In genomic region chr10:43512976-43513375, GRCm38 (mm10) we compare ENCODE assay signal across 25 mouse cellular contexts.
"Had no signal": no experiment of that assay in that cellular context is flagged by ENCODE, and none has a peak within 500 bp of the region (broad histone marks: within the 10 kb centered on the region; RNA-seq: fewer than 3 reads in every experiment).

No protein-coding gene starts in this region.

- H3K27me3 ChIP-seq: heart, embryonic 13.5 days; heart, embryonic 15.5 days; hindbrain, embryonic 12.5 days; intestine, embryonic 15.5 days; limb, embryonic 12.5 days; liver, embryonic 13.5 days had no signal

- H3K9me3 ChIP-seq: heart, embryonic 13.5 days; heart, embryonic 15.5 days; hindbrain, embryonic 10.5 days; hindbrain, embryonic 12.5 days; intestine, embryonic 15.5 days; limb, embryonic 10.5 days; limb, embryonic 12.5 days; liver, embryonic 13.5 days had no signal

- H3K4me3 ChIP-seq: gastrocnemius, adult 2 months; heart, adult 2 months; heart, embryonic 13.5 days; heart, embryonic 15.5 days; hindbrain, embryonic 10.5 days; hindbrain, embryonic 12.5 days; intestine, embryonic 15.5 days; layer of hippocampus, adult 2 months; left cerebral cortex, adult 2 months; limb, embryonic 10.5 days; limb, embryonic 12.5 days; liver, embryonic 13.5 days had no signal

- H3K4me1 ChIP-seq: hindbrain, embryonic 12.5 days had no signal

- H3K4me2 ChIP-seq: heart, embryonic 11.5 days; heart, embryonic 13.5 days; heart, embryonic 15.5 days; hindbrain, embryonic 12.5 days; hindbrain, embryonic 14.5 days; intestine, embryonic 15.5 days; limb, embryonic 12.5 days; liver, embryonic 13.5 days had no signal

- H3K9ac ChIP-seq: heart, embryonic 13.5 days; heart, embryonic 15.5 days; hindbrain, embryonic 12.5 days; hindbrain, embryonic 14.5 days; intestine, embryonic 15.5 days; limb, embryonic 12.5 days; liver, embryonic 13.5 days had no signal

- DNase-seq: gastrocnemius, adult 2 months; gastrocnemius, postnatal 10 days; gastrocnemius, postnatal 25 days; heart, adult 2 months; heart, postnatal 4 days; kidney, adult 18-20 months; kidney, adult 8-10 months; kidney, postnatal 10 days; kidney, postnatal 25 days; kidney, postnatal 4 days; liver, embryonic 13.5 days had no signal

- H3K27ac ChIP-seq: gastrocnemius, adult 2 months; heart, adult 2 months; heart, embryonic 13.5 days; heart, embryonic 15.5 days; hindbrain, embryonic 10.5 days; hindbrain, embryonic 12.5 days; hindbrain, embryonic 14.5 days; intestine, embryonic 15.5 days; layer of hippocampus, adult 2 months; left cerebral cortex, adult 2 months; limb, embryonic 10.5 days; limb, embryonic 12.5 days; liver, embryonic 13.5 days had no signal

- ATAC-seq: hindbrain, embryonic 16.5 days; inflammation-experienced regulatory T-cells, adult 6 months; intestine, embryonic 15.5 days; intestine, postnatal 0 days had no signal
